Mouse (Mus musculus) adrenal gland, postnatal 0 days (tissue): ENCODE measurements around the gene Galnt15. TPM values are rescaled to one million over a fixed set of nuclear protein-coding genes. Genes with fewer than 3 reads are reported as not detected.

Experiments used
- polyA plus RNA-seq: library from polyadenylated mRNA; unstranded; fragments of >200 nt; fragmentation: Nextera tagmentation; extraction: Ambion mirVana; gene quantifications from 2 replicates; pipeline ENCODE4 v1.2.1, GENCODE M21; 2015

Gene Galnt15
- 3.9 and 8.8 TPM in 2 replicates for polyA plus RNA-seq

GRCm38 (mm10) chr14:32028681-32029091 is at the start of gene Galnt15:
TSS of gene Galnt15 (plus strand) at chr14:32028989.

DNA sequence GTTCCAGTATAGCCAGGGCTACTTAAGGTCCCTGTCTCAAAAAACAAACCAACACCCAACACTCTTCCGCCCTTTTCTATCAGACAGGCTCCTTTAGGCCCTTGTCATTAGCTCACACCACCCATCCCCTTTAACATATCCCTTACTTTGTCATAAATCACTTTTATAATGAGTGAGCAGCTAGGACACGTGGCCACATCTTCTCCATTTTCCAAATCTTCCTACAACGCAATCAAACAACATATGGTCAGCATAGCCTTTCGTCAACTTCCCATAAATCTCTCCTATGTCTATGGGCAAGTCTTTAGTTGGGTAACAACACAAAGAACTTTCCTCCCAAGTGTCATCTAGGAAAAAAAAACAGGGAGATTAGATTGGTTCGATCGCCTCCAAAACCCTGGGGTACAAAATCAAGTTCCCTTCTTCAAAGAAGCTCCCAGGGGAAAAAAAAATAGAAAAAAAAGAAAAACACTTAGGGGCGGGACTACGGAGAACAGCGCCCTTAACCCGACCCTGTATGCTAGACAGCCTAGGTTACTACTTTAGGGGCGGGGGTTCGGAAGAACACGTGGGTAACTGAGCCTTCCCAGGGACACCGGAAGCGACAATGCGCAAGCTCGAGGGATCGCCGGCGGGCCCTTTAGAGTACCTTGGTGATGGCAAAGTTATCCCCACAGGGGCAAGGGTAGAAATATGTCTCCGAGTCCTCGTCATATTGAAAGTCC is 56.1 kb downstream of the Galnt15 start, which contains the start of gene Oxnad1:
TSS of gene Oxnad1 (plus strand) at position 614 of the 725 bp plus-strand sequence.

DNA sequence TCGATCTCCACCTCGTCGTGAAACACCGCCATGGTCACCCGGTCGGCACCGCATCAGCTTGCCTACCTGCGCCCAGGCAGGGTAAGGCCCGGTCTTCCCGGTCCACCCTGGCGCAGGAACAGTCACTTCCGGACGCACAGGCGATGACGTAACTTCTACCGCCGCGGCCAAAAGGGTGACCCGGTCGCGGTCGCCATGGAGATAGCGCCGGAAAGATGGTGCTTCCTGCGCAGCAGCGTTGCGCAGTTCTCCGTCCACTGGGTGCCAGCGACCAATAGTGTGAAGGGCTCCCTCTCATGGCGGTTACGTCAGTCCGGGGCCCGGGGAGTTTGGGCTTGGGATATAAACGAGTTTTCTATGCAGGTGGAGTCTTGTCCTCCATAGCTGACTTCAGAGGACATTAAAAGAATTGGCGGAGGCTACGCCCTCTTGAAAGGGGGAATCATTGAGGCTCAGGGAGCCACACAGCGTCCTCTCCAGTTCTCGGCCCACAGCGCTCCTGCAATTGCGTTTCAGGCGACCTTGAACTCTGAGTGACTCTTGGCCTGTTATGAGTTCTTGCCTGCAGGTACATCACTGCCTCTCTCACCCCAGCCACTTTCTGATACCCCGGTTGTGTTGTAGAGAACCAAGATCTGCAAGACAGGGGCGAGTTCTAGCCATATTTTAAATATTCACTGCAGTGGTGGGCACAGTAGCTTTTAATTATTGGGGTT is 56.9 kb downstream of the Galnt15 start, which contains the start of gene Dph3:
TSS of gene Dph3 (minus strand) at position 244 of the 716 bp plus-strand sequence.

Other genes with a start within 250 kb of the Galnt15 start
- 4.5 and 4.6 TPM in 2 replicates for gene Ankrd28, start 198.3 kb upstream of the Galnt15 start, polyA plus RNA-seq
- gene Oxnad1, start 56.4 kb downstream of the Galnt15 start, polyA plus RNA-seq = 25.4 and 28.6 TPM in 2 replicates
- 106 and 131 TPM in 2 replicates for gene Dph3, start 56.7 kb downstream of the Galnt15 start, polyA plus RNA-seq
- not detected in 2 replicates for gene Msmb, start 113.0 kb downstream of the Galnt15 start, polyA plus RNA-seq
- gene Ncoa4, start 130.9 kb downstream of the Galnt15 start, polyA plus RNA-seq = 116 and 129 TPM in 2 replicates
- gene Timm23, start 172.9 kb downstream of the Galnt15 start, polyA plus RNA-seq = 251 and 298 TPM in 2 replicates
- 22.6 and 39.2 TPM in 2 replicates for gene Parg, start 173.0 kb downstream of the Galnt15 start, polyA plus RNA-seq